Mouse (Mus musculus) lung, adult 2 months (tissue): ENCODE measurements around the gene Rdh9.

Experiments
- CTCF ChIP-seq: fragments of 200-500 bp; IDR thresholded peaks from 2 replicates; pipeline ENCODE4 v1.5.1; 2011; ENCODE audit warnings: mild to moderate bottlenecking, low read length, control low read depth; ENCODE audit not compliant: insufficient read depth
- POLR2A ChIP-seq: fragments of 200-500 bp; IDR thresholded peaks from 2 replicates; pipeline ENCODE4 v1.6.1; 2011; ENCODE audit warnings: low read depth, mild to moderate bottlenecking, control low read depth, low read length, borderline replicate concordance; ENCODE audit errors: extremely low read depth

DNA sequence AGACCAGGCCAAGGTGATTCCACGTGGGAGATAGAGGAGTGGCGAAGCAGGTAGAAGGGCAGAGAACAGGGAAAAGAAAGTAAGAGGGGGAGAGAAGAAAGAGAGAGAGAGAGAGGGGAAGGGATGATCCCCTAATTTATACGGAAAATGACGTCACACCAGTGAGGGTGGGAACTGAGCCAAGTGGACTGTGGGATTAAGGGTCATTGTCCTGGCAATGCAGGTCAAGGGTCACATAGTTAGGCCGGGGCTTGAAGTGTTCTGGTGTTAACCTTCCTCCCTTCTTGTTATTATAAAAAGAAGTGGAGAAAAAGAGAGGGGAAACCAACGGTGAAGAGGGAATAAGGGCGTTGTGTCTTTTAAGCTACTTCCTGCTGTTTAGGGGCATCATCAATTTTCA lies 28.2 kb downstream of the Rdh9 start:
- TF ChIP-seq CTCF, result no peak
- TF ChIP-seq POLR2A, result no peak
